Mouse (Mus musculus) embryonic stem cell, embryonic (primary cell): ENCODE measurements at regions not wholly inside any gene's neighbourhood (a gene's known extent, or its start where the extent isn't known, plus 50 kb on each side); places are given as distances from the start of the nearest gene placed in this dataset.

Source experiments
- CTCF ChIA-PET, 4 experiments: fragments of 300-600 bp in 2 of 4; fragments of 350-600 bp in 2 of 4; sonication (Branson Sonifier 250); formaldehyde crosslinking; loops; one replicate each; lab custom pipeline; 2022; ENCODE audit warnings: inconsistent platforms in 2 of 4; lab: Charles Lee
- POLR2A ChIA-PET, 4 experiments: fragments of 300-600 bp in 2 of 4; fragments of 350-600 bp in 2 of 4; sonication (Branson Sonifier 250); formaldehyde crosslinking; loops; one replicate each; lab custom pipeline; 2022; ENCODE audit warnings: antibody characterized with exemption in 4 of 4, inconsistent platforms in 1 of 4; lab: Charles Lee

- POLR2A ChIA-PET, result interaction anchor here in 1 of 4 experiments (0.7 kb wide), 1 partner anchor 1392 kb away, joined by 3 read pairs; no protein-coding TSS in a partner anchor
- CTCF ChIA-PET, result no interaction called here
These were observed 875.6 kb downstream of the Fscb start for GRCm38 (mm10) chr12:63598905-63599304.

GRCm38 (mm10) chr12:63554672-63555071 is 919.8 kb downstream of the Fscb start:
- POLR2A ChIA-PET, result no interaction called here
- CTCF ChIA-PET, result no interaction called here

DNA sequence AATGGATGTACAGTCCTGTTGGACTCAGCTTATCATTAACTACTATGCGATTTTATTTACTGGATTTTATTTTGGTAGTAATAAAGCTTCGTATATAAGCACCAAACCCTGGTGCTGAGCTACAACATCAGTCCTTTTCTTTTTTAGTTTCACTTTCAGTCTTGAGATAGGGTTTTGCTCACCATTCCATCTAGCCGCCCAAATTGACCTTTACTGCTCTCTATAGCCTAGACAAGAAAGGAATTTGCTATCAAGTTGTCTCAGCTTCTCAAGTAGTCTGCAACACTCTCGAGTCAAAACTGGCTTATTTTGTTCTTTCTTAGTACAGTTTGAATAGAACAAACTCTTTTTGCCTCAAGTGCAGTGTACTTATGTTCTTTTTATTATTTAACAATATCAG is 921.7 kb downstream of the Fscb start:
- ChIA-PET POLR2A (no interaction called here), CTCF (no interaction called here)

DNA sequence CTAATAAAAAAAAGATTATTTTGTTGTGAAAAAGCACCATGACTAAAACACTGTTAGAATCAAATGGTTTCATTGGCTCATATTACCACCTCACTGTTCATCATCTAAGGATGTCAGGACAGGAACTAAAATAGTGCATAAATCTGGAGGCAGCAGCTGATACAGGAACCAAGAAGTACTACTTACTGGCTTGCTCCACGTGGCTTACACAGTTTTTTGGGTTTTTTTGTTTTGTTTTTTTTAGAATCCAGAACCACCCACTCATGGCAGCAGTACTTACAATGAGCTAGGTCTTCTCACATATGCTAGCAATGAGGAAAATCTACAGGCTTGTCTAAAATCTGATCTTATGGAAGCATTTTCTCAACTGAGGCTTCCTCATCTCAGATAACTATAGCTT is 940.4 kb downstream of the Fscb start:
- ChIA-PET CTCF (no interaction called here), POLR2A (no interaction called here)

DNA sequence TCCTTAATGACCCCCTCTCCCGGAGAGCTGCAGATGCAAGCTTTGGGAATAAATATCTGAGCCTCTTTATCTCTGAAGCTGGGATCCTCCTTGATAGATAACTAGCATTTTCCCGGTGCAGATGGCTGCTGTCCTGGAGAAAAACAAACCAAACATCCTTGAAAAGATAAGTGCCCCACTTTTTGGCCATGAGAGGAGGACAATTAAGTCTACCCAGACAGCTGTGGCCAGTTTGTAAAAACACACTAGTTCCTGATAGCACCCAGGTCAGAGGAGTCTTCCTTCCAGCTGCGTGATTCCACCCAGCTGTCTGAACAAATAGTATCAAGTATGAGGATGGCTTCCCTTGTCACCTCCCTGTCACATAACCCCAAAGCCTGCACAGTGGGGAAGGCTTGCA is 970.7 kb downstream of the Fscb start:
- CTCF ChIA-PET, result no interaction called here
- POLR2A ChIA-PET, result no interaction called here

- POLR2A ChIA-PET, result no interaction called here
- CTCF ChIA-PET, result no interaction called here
These were observed 984.1 kb downstream of the Fscb start for GRCm38 (mm10) chr12:63490405-63490804.

- ChIA-PET CTCF (interaction anchor here in 1 of 4 experiments (0.6 kb wide), 1 partner anchor 17 kb away, joined by 5 read pairs; no protein-coding TSS in a partner anchor), POLR2A (interaction anchor here in 2 of 4 experiments (0.6 to 1.5 kb wide), 2 partner anchors 15 to 1525 kb away, joined by 4 to 5 read pairs; no protein-coding TSS in a partner anchor)
These were observed 990.4 kb downstream of the Fscb start for GRCm38 (mm10) chr12:63484087-63484486.

- POLR2A ChIA-PET, result interaction anchor here in 1 of 4 experiments (1.2 kb wide), 1 partner anchor 15 kb away, joined by 5 read pairs; no protein-coding TSS in a partner anchor
- CTCF ChIA-PET, result interaction anchor here in 1 of 4 experiments (0.7 kb wide), 1 partner anchor 498 kb away, joined by 3 read pairs; no protein-coding TSS in a partner anchor
These were observed 1005.6 kb downstream of the Fscb start for GRCm38 (mm10) chr12:63468936-63469335.
